Mouse (Mus musculus) lung, embryonic 16.5 days (tissue): ENCODE measurements at regions not wholly inside any gene's neighbourhood (a gene's known extent, or its start where the extent isn't known, plus 50 kb on each side); places are given as distances from the start of the nearest gene placed in this dataset.

Source experiments
- ATAC-seq: fragments of 200-750 bp; cut with Nextera tagmentation; 2 replicates; pipeline ENCODE4 v1.8.0; 2017; ENCODE audit warnings: low read depth, mild to moderate bottlenecking, moderate library complexity
- H3K27ac ChIP-seq: fragments of 300-500 bp; sonication (generic); 2 replicates; pipeline ENCODE4 v1.5.1; 2014; ENCODE audit warnings: mild to moderate bottlenecking, control low read depth, low read length
- H3K27me3 ChIP-seq: fragments of 300-500 bp; sonication (generic); 2 replicates; pipeline ENCODE4 v1.6.1; 2014; ENCODE audit warnings: low read depth, low read length, mixed read lengths; ENCODE audit not compliant: control insufficient read depth, insufficient read depth
- H3K36me3 ChIP-seq: fragments of 300-500 bp; sonication (generic); 2 replicates; pipeline ENCODE4 v1.6.1; 2014; ENCODE audit warnings: low read length; ENCODE audit not compliant: control insufficient read depth, insufficient read depth
- H3K4me1 ChIP-seq: fragments of 300-500 bp; sonication (generic); replicated peaks from 2 replicates; pipeline ENCODE4 v1.6.1; 2014; ENCODE audit warnings: low read length, mixed read lengths; ENCODE audit not compliant: control insufficient read depth, insufficient read depth
- H3K4me2 ChIP-seq: fragments of 300-500 bp; sonication (generic); 2 replicates; pipeline ENCODE4 v1.6.1; 2014; ENCODE audit warnings: low read depth, low read length, control low read depth
- H3K4me3 ChIP-seq: fragments of 300-500 bp; sonication (generic); 2 replicates; pipeline ENCODE4 v1.5.1; 2014; ENCODE audit warnings: mild to moderate bottlenecking, low read length, control low read depth
- H3K9ac ChIP-seq: fragments of 300-500 bp; sonication (generic); 2 replicates; pipeline ENCODE4 v1.6.1; 2014; ENCODE audit warnings: low read length, control low read depth
- H3K9me3 ChIP-seq: fragments of 300-500 bp; sonication (generic); 2 replicates; pipeline ENCODE4 v1.6.1; 2016; ENCODE audit warnings: low read length; ENCODE audit not compliant: control insufficient read depth
- WGBS: fragments of 180-500 bp; shearing (Covaris S2); extraction: QIAGEN DNeasy Blood & Tissue Kit; methylation state at CpG from one replicate; pipeline ENCODE4 v1.1.7; 2014; 5-methylcytosine and 5-hydroxymethylcytosine counted together

- H3K36me3 ChIP-seq, result no peaks in the 10 kb centered on the region
- 32% methylated on average over 6 of the region's 6 CpGs for WGBS
- 0 out of 2 replicates have a peak, but pooled peaks cover 5% of the 10 kb centered on the region for H3K4me1 ChIP-seq
- no peaks in the 10 kb centered on the region for H3K9me3 ChIP-seq
- no peak overlapping the region for H3K27ac ChIP-seq
- no peak for ATAC-seq
- H3K27me3 ChIP-seq, result no peaks in the 10 kb centered on the region
- no peak overlapping the region for H3K9ac ChIP-seq
- no peak overlapping the region for H3K4me2 ChIP-seq
- no peak overlapping the region for H3K4me3 ChIP-seq
Measured at GRCm38 (mm10) chr14:46144707-46145106, 234.5 kb upstream of the Gm15217 start.

DNA sequence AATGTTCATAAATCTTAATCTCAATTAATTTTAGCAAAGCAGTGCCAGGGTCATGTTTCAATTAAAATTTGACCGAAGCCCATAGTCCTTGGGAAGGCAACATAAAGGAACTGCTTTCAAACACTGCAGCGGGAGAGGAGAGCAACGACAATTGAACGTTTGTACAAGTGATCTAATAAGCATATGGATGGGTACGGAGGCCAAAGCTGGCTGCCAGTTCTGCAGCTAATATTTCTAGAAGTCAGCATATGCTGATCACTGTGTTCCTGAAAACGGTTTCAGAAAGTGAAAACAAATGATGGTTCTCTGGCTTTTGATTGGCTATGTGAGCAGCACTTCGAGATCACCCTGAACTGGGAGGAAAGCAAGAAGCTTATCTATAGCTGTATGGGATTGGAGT lies 233.6 kb upstream of the Gm15217 start:
- Histone ChIP-seq H3K4me3 (no peak overlapping the region), H3K36me3 (no peaks in the 10 kb centered on the region), H3K9ac (no peak overlapping the region), H3K9me3 (no peaks in the 10 kb centered on the region), H3K27ac (no peak overlapping the region), H3K4me1 (0 out of 2 replicates have a peak, but pooled peaks cover 5% of the 10 kb centered on the region), H3K4me2 (no peak overlapping the region), H3K27me3 (no peaks in the 10 kb centered on the region)
- ATAC-seq, result no peak
- 37% methylated on average over 7 of the region's 7 CpGs for WGBS

DNA sequence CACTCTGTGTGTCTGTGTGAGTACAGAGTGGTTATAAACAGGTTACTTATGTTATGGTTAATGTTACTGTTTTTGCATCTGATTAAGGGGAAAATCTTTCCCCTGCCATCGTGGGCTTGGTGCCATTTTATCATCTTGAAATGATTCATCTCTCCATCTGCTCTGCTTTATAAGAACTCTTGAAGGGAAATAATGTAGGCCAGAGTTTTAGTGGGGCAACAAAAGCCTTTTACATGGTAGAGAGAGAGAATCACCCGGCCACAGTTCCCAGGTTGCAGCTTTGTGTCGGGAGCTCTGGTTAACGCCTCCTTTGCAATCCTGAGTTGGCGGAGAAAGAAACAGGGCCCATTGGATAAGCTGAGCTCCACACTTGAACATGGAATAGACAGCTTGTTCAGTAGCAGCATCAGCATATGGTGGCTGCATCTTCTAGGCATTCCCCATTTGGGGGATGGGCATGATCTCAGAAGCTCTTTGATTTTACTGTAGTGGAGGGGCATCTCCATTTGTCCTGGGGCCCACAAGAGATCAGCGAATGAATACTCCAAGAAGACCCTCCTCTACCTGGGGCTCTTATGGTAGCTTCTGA lies 230.0 kb upstream of the Gm15217 start:
- Histone ChIP-seq H3K27ac (no peak overlapping the region), H3K9me3 (no peaks in the 10 kb centered on the region), H3K4me2 (no peak overlapping the region), H3K4me1 (0 out of 2 replicates have a peak, but pooled peaks cover 5% of the 10 kb centered on the region), H3K9ac (no peak overlapping the region), H3K36me3 (no peaks in the 10 kb centered on the region), H3K27me3 (no peaks in the 10 kb centered on the region), H3K4me3 (no peak overlapping the region)
- ATAC-seq, result no peak
- 79% methylated on average over 6 of the region's 6 CpGs for WGBS

DNA sequence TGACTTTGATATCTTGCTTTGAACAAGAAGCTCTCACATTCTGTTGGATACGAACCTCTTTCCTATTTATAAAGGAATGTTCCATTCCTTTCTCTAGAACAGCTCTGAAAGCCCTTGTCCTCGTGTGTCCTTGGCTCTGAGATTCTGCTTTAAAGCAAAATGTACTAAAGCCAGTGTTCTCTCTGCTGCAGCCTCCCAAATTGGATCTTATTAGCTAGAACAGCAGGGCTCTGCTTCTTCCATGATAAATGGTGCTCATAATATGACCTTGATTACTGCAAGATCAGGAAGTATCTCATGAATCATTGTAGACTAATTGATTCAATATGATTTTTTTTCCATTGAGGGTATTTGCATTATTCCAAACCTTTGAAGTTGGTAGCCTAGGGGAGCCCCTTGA lies 220.5 kb upstream of the Gm15217 start:
- Histone ChIP-seq H3K4me2 (no peak overlapping the region), H3K4me3 (no peak overlapping the region), H3K4me1 (no peaks in the 10 kb centered on the region), H3K9ac (no peak overlapping the region), H3K36me3 (no peaks in the 10 kb centered on the region), H3K27ac (no peak overlapping the region), H3K9me3 (no peaks in the 10 kb centered on the region), H3K27me3 (no peaks in the 10 kb centered on the region)
- ATAC-seq, result no peak
- 47% methylated on average over 2 of the region's 2 CpGs for WGBS

GRCm38 (mm10) chr14:46172181-46172874 lies 206.9 kb upstream of the Gm15217 start:
- no peak for ATAC-seq
- no peaks in the 10 kb centered on the region for H3K4me1 ChIP-seq
- no peaks in the 10 kb centered on the region for H3K9me3 ChIP-seq
- H3K27ac ChIP-seq, result no peak overlapping the region
- H3K9ac ChIP-seq, result no peak overlapping the region
- H3K36me3 ChIP-seq, result no peaks in the 10 kb centered on the region
- H3K4me3 ChIP-seq, result no peak overlapping the region
- H3K4me2 ChIP-seq, result no peak overlapping the region
- WGBS, result 47% methylated on average over 9 of the region's 9 CpGs
- H3K27me3 ChIP-seq, result no peaks in the 10 kb centered on the region

DNA sequence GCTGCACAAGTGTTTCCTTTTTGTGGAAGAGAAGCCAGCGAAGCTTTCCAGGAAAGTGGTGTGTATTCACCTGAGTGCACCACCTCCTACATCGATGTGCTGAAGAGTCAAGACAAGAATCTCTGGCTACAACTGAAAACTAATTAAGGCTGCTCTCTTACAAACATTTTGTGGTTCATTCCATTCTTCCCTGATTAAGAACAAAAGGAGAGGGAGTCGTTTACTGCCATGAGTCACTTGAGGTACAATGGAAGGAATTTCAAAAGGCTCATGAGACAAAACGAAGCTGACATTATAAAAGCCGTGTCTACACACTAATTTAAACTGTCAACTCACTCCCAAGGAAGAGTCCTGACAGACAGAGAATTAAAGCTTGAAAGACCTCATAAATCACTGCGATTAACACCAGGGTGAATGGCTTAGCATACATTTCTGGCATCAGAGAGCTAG lies 206.3 kb upstream of the Gm15217 start:
- H3K36me3 ChIP-seq, result no peaks in the 10 kb centered on the region
- H3K27me3 ChIP-seq, result no peaks in the 10 kb centered on the region
- H3K27ac ChIP-seq, result no peak overlapping the region
- ATAC-seq, result no peak
- no peaks in the 10 kb centered on the region for H3K4me1 ChIP-seq
- H3K4me3 ChIP-seq, result no peak overlapping the region
- WGBS, result 51% methylated on average over 6 of the region's 6 CpGs
- no peak overlapping the region for H3K4me2 ChIP-seq
- no peak overlapping the region for H3K9ac ChIP-seq
- H3K9me3 ChIP-seq, result no peaks in the 10 kb centered on the region

DNA sequence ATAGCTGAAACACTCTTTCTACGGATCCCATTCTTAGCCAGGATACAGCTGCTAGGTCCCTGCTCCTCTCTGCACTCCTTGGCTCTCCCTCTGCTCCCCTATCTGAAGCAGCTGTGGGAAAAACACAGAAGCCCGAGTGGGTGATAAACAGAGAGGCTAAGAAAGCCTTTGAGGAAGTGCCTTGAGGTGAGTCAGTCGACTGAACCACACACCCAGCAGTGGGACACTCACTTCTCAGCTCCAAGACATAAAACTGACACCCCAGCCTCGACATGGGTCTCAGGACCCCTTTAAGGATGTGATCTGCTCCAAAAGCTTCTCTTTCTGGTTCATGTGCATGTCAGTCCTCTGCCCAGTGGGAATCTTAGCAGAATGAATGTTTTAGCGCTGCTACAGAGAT lies 204.8 kb upstream of the Gm15217 start:
- Histone ChIP-seq H3K36me3 (no peaks in the 10 kb centered on the region), H3K27ac (no peak overlapping the region), H3K9me3 (no peaks in the 10 kb centered on the region), H3K4me2 (no peak overlapping the region), H3K4me1 (no peaks in the 10 kb centered on the region), H3K9ac (no peak overlapping the region), H3K27me3 (no peaks in the 10 kb centered on the region), H3K4me3 (no peak overlapping the region)
- 51% methylated on average over 5 of the region's 5 CpGs for WGBS
- no peak for ATAC-seq

DNA sequence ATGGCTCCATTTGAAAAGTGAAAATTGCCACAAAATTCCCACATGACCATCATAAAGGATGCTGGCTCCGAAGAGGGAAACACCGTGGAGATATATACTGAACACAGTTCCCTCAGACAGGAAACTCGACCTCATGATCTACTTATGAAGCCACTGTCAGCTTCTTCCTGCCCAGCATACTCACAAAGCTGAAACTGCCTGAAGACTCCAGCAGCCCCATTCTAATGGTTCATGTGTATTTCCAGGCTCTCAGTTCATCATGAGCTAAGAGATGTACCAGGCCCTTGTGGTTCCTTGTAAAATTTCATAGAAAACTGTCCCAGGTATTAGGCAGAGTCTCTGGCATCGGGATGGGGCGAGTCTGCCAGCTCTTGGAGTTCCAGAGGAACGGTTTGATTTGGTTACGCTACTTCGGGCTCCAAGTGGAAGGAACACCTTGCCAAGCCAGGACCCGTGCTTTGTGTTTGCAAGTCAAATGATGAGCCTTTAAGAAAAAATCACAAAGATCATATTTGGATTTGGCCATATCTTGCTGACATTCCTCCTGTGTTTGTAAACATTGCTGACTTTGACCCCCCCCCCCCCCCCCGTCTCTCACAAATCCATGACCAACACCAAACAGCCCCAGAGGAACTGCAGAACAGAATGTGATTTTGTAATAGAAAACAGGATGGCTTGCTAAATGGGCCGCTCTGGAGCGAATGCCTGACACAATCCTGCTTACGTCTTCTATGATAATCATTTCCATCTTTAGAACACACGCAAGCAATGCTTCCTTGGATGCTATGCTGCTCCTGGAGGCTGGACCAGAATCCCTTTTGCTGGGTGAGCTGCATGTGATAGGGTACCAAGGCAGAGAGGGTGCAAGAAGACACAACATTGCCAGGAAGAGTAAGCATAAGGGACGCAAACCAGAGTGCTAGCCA lies 203.7 kb upstream of the Gm15217 start:
- 79% methylated on average over 15 of the region's 15 CpGs for WGBS
- no peak overlapping the region for H3K4me2 ChIP-seq
- no peaks in the 10 kb centered on the region for H3K36me3 ChIP-seq
- no peak overlapping the region for H3K9ac ChIP-seq
- ATAC-seq, result no peak
- H3K4me3 ChIP-seq, result no peak overlapping the region
- no peaks in the 10 kb centered on the region for H3K27me3 ChIP-seq
- H3K4me1 ChIP-seq, result no peaks in the 10 kb centered on the region
- H3K9me3 ChIP-seq, result no peaks in the 10 kb centered on the region
- no peak overlapping the region for H3K27ac ChIP-seq

DNA sequence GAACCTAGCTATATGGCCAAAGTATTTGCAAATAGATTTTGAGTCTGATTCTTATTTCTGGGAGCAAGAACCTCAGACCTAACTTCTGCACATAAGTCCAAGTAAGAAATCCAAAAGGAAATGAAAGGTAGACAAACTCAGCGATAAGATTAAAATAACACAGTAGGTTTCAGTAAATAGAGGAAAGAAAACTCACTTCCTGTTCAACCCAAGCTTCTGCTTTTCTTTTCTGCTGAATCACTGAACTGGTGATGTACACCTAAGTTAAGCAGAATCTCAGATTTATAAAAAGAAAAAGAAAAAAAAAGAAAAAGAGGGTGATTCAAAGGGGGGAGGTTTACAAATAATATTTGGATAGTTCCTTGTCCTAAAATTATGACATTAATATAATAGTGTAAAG lies 200.2 kb upstream of the Gm15217 start:
- H3K4me1 ChIP-seq, result no peaks in the 10 kb centered on the region
- no peak overlapping the region for H3K9ac ChIP-seq
- ATAC-seq, result no peak
- H3K9me3 ChIP-seq, result no peaks in the 10 kb centered on the region
- no peaks in the 10 kb centered on the region for H3K36me3 ChIP-seq
- no peak overlapping the region for H3K4me3 ChIP-seq
- 85% methylated on average over 1 of the region's 1 CpGs for WGBS
- no peak overlapping the region for H3K4me2 ChIP-seq
- H3K27me3 ChIP-seq, result no peaks in the 10 kb centered on the region
- H3K27ac ChIP-seq, result no peak overlapping the region
